Mouse (Mus musculus) splenic B cell, adult 2 months (primary cell): ENCODE data around the gene Zfp260.
A peak's percentile ranks its signal among the peaks of the same experiment; 100 is the strongest.
"Not testable (repeated sequence)": the region's sequence is repeated elsewhere in the genome, so short reads cannot be mapped to it uniquely, and the experiment has no call there.

Source experiments
- DNase-seq: peaks from one replicate; pipeline ENCODE4 v3.0.0-alpha.2; 2011; ENCODE audit warnings: low read depth, low spot score
- H3K27me3 ChIP-seq: 2 replicates; pipeline ENCODE4 v1.6.1; 2012; ENCODE audit warnings: mild to moderate bottlenecking, low read length, moderate library complexity, mixed read lengths; ENCODE audit not compliant: control insufficient read depth, poor library complexity, insufficient read depth, severe bottlenecking
- H3K36me3 ChIP-seq: 2 replicates; pipeline ENCODE4 v1.6.1; 2012; ENCODE audit warnings: mild to moderate bottlenecking, low read length, moderate library complexity, mixed read lengths; ENCODE audit not compliant: control insufficient read depth, poor library complexity, insufficient read depth, severe bottlenecking

Gene Zfp260

DNA sequence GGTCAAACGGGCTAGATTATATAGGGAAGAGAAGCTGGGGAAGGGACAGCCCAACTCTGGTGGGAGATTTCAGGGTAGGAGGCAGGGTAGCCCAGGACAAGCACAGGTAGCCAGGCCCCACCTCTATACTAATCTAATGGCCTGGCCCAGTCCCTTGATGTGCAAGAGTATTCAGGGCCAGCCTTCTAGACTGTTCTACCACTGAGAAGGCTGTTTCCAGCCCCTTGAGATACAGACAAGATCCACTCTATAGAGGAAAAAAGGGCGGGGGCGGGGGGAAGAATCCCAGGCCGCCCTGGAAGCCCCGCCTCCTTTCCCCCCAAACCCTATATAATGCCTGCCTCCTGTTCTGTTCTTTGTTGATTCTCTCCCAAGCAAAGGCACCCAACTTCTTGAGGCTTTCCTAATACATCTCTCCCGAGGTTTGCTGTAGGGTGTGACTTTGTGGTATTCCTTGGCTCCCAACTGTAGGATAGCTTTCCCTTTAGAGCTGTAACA lies 610 bp upstream of the Zfp260 start:
- no peak for DNase-seq
- Histone ChIP-seq H3K27me3 (no peaks in the 10 kb centered on the region), H3K36me3 (no peaks in the 10 kb centered on the region; the same call in 1 of the 2 replicates)

DNA sequence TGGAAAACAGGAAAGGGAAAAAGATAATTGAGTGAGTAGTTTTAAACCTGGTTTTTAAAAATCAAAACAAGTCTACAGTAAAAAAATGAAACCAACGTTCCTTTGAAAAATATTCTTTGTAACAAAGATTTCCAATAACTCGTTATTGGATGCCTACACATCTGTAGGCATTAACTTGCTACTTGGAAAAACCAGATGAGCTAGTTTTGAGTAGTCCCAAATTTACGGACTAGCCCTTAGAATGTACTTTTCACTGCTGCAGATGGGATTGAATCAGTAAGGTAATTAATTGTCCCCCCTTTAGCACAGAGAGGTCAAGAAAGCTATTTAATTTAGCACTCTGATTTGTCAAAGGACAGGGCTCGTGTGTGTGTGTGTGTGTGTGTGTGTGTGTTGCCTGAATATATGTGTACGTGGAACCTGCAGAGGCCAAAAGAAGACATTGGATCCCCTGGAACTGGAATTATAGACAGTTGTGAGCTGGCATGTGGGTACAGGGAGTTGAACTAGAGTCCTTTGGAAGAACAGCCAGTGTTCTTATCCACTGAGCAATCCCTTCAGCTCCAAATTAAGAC lies 1.1 kb downstream of the Zfp260 start:
- no peaks in the 10 kb centered on the region for H3K27me3 ChIP-seq
- peaks cover 2% of the 10 kb centered on the region; the same call in 1 of the 2 replicates for H3K36me3 ChIP-seq
- peak; percentile 20 for DNase-seq

DNA sequence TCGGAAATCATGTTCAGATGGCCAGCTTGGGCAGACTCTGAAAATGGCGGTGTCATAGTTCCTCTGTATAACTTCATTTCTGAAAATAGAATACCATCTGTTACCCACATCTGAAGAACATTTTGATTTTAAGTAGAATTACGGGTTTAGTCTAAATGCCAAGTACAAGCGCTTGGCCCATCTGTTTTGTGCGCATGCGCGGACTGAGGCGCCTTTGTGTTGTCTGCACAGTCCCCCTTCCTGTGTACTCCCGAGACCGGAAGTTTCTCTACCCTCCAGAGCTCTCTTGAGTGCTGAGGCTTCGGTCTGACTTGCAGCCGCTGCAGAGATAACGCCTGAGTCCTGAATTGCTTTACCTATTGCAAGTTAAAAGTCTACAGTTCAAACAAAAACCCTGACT lies 4.7 kb downstream of the Zfp260 start:
- H3K36me3 ChIP-seq, result peaks cover 3% of the 10 kb centered on the region
- H3K27me3 ChIP-seq, result no peaks in the 10 kb centered on the region
- DNase-seq, result peak; percentile 51

DNA sequence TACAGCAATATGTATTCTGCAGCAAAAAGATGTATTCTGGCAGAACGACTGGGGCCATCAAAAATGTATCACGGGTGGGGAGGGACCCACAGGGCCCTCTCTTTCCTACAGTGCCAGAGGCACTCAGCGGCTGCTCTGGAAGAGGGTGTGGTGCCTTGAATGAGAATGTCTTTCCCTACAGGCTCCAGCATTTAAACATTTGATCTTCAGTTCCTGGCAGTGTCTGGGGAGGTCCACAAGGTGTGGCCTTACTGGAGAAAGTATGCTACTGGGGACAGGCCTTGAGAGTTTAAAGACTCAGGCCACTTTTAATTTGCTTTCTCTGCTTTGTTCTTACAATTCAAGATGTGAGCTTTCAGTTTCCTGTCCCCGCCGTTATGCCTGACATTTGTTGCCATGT lies 21.5 kb downstream of the Zfp260 start:
- no peak for DNase-seq
- Histone ChIP-seq H3K27me3 (no peaks in the 10 kb centered on the region), H3K36me3 (no peaks in the 10 kb centered on the region)

DNA sequence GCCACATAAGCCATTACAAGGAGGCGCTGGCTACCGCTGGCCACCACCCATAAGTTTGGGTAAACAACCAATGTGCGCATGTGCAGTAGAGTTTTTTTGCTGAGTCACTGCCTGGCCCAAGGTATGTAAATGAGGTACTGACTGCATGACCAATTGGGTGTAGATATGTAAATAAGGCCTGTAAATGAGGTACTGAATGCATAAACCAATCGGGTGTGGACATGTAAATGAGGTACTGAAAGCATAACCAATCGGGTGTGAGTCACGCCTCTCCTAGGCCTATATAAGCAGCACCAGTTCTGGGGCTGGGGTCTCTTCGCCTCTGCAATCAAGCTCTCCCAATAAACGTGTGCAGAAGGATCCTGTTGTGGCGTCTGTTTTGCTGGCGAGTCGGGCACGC lies 23.4 kb downstream of the Zfp260 start:
- H3K27me3 ChIP-seq, DNase-seq, H3K36me3 ChIP-seq: not testable (repeated sequence)

DNA sequence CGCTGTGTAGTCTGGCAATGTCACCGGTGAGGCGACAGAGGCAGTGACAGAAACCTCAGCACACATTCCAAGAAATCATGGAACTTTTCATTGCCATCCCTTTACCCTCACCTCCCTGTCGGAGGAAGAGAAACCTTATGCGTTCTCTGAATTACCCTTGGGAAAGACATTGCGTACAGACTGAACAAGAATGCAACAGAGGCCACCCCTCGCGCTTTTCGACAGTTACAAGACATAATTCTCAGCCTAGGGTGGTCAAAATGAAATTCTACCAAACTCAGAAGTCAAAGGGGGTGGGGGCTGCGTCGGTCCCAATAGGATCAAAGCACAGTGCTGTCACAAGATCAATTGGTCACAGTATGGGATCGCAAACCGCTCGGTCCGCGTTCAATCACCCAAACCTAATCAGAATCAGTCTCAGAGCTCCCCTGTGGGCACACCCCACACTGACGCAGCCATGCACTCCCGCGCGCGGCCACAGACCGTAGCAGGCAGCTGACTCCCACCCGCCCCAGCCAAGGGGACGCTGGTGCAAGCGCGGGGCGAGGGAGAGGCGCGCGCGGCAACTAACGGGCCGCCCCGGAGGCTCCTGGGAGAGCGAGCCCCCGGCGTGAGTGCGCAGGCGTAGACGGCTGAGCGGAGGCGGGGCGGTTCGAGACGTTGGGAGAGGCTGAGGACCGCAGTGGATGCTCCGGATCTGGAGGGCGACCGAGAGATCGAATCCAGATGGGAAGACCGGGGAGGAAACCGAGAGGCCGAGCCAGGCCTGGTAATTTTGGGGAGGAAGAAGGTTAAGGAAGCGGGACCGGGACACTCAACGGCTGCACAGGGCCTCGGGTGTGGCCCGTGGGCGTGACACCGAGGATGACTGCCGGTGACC lies 27.0 kb downstream of the Zfp260 start, which contains the start of gene Zfp382:
Gene Zfp382, plus strand, starts transcription at position 635 of the 880 bp plus-strand sequence.
- Histone ChIP-seq H3K27me3 (no peaks in the 10 kb centered on the region), H3K36me3 (peaks cover 2% of the 10 kb centered on the region; the same call in 1 of the 2 replicates)
- DNase-seq, result peak; percentile 92

DNA sequence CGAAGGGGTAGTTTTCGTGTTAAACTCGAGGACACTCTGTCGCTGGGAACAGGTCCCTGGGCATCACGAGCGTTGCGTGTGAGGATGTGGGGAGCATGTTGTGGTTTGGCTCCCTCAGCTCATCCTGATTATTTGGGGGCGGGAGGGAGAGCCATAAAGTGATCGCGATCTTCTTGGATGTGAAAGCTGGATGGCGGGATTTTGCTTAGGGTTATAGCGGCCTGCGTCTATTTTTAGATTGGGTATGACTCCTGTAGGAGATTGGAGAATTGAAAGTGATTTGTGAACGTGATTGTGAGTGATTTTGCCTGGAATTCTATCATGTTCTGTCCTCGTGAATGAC lies 27.6 kb downstream of the Zfp260 start:
- DNase-seq, result no peak
- H3K27me3 ChIP-seq, result no peaks in the 10 kb centered on the region
- H3K36me3 ChIP-seq, result peaks cover 2% of the 10 kb centered on the region; the same call in 1 of the 2 replicates

DNA sequence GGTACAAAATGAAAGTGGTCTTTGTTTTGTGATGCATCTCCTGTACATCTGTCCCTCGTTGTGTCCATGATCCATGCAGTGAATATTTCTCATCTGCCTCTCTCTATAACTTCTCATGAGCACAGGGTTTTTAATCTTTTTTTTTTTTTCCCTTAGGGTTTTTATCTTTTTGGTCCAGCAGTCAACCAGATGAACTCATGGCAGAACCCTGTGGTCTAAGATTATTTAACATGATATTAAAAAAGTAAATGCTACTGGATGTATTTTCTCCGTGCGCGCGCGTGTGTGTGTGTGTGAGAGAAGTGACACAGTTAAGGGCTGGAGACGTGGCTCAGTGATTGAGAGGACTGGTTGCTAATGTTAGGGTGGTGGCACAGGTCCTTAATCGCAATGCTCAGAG lies 35.3 kb downstream of the Zfp260 start:
- no peaks in the 10 kb centered on the region for H3K27me3 ChIP-seq
- DNase-seq, result no peak
- H3K36me3 ChIP-seq, result peaks cover 17% of the 10 kb centered on the region

DNA sequence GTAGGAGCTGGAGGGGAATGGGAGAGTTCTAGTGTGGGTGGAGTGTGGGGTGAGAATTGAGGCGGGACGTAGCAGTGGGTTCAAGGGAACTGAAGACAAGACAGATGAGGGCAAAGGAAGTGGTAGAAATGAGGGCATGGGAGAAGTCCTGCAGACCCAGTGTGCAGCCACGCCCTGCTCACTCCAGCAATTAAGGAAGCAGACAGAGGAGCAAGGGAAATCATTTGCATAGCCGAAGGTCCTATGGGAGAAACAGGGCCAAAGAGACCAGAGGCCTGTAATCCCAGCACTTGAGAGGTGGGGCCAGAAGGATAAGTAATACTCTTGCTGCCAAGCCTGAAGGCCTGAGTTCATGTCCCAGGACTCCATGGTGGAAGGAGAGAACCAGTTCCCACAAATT lies 37.8 kb downstream of the Zfp260 start:
- no peak for DNase-seq
- H3K36me3 ChIP-seq, result peaks cover 14% of the 10 kb centered on the region
- no peaks in the 10 kb centered on the region for H3K27me3 ChIP-seq

DNA sequence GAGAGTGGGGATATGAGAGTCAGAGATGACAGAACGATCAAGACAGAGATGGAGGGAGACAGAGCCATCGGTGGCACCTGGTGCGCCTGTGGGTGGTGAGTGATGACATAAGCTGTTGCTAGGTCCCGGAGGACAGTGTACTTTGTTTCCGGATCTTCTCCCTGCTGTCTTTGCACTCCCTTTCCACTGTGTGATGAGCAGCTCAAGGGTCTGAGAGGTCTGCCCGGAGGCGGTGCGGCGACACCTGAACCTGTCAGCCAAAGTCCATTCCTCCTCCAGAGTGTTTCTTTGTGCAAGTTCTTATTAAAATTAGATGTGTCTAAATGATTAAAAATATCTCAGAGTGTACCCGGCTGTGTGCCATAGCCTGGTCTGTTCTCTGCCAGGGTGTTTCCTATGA lies 42.2 kb downstream of the Zfp260 start:
- 0 out of 2 replicates have a peak, but pooled peaks cover 4% of the 10 kb centered on the region for H3K36me3 ChIP-seq
- no peak for DNase-seq
- no peaks in the 10 kb centered on the region for H3K27me3 ChIP-seq

DNA sequence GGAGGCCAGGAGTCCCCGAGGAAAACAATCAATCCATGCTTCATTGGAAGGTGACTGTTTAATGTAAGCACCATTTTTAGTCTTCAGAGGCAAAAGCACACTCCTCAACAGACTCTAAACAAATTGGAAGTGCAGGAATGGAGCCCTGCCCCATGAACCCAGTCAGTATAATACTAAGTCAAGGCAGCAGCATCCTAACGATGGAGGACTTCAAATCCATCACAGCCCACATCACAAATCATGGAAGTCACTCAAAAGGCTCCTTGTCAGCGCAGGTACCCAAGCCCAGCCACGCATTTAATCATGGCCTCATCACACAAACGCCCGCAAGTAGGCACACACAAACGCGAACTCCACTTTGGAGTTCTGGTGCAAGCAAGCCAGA lies 48.6 kb downstream of the Zfp260 start:
- Histone ChIP-seq H3K27me3 (no peaks in the 10 kb centered on the region), H3K36me3 (no peaks in the 10 kb centered on the region)
- DNase-seq, result no peak

DNA sequence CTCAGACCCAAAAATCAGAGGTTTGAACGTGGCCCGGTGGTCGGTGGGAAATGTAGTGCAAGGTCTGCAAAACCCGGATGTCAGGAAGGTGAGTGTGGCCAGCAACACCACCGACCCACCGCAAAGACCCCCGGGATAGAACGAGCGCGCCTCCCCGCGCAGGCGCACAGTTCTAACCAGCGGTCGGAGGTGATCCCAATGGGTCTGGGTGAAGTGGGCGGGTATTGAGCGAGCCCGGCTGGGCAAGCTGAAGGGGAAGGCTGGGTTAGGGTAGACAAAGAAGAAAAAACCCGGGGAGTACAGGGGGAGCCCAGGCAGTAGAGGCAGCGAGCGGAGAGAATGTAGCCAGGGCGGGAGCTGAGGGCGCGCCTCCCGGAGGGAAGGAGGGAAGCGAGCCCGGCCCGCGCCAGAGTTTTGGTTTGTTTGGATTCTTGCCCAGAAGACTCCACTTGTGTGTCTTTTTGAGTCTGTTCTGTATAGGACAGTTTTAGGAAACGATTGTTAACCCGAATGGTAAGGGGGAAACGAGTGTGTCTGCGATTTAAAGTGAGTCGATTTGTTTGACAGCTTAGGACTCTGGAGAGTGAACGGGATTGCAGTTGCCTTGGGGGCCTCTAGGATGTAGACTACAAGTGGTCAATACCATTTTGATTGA lies 49.1 kb downstream of the Zfp260 start:
- peak; percentile 27 for DNase-seq
- Histone ChIP-seq H3K36me3 (no peaks in the 10 kb centered on the region), H3K27me3 (no peaks in the 10 kb centered on the region)

DNA sequence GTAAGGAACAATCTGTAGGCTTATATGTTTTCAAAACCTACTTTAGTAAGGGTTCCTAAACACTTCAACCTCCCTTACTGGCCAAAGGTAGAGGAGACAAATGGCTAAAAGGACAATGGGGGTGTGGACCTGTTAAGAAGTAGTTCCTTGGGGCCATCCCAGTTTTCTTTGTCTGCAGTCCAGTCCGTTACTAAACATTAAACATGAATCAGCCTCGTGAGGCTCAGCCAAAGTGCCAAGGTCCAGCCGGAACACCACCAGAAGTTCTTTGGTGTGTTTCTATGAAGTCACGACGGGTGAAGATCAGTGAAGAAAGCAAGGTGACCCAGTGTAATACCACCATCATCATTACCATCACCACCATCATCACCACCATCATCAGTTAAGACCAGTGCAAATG lies 52.4 kb downstream of the Zfp260 start:
- Histone ChIP-seq H3K36me3 (no peaks in the 10 kb centered on the region), H3K27me3 (no peaks in the 10 kb centered on the region)
- DNase-seq, result no peak

DNA sequence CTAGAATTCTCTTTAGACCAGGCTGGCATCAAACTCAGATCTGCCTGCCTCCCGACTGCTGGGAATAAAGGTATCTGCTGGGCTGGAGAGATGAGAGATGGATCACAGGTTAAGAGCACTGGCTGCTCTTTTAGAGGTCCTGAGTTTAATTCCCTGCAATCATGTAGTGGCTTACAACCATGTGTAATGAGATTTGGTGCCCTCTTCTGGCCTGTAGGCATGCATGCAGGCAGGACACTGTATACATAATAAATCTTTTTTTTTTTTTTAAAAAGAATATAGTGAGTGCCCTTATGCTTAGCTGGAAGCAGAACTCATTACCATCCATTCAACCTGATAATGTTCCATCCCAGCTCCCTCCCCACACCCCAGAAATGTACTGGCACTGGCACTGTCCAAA lies 59.5 kb downstream of the Zfp260 start:
- Histone ChIP-seq H3K27me3 (no peaks in the 10 kb centered on the region), H3K36me3 (peaks cover 3% of the 10 kb centered on the region; the same call in 1 of the 2 replicates)
- no peak for DNase-seq

DNA sequence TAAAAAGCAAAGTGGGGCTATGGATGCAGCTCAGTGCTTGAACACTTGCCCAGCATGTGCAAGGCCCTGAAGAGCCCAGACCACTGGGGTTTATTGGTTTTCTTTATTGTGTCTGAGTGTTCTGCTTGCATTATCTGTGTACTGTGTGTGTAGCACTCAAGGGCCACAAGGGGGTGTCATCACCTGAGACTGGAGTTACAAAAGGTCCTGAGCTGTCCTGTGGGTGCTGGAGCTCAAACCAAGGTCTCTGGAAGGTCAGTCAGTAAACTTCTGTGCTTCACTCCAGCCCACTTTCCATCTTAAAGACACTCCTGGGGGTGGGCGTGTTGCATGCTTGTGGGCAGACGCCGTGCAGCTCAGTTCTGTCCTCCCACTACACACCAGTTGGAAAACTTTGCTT lies 60.9 kb downstream of the Zfp260 start:
- Histone ChIP-seq H3K36me3 (peaks cover 3% of the 10 kb centered on the region), H3K27me3 (no peaks in the 10 kb centered on the region)
- DNase-seq, result no peak
